Mouse (Mus musculus) stomach, postnatal 0 days (tissue): ENCODE measurements at regions not wholly inside any gene's neighbourhood (a gene's known extent, or its start where the extent isn't known, plus 50 kb on each side); places are given as distances from the start of the nearest gene placed in this dataset.

Source experiments
- CTCF ChIP-seq: IDR thresholded peaks from 2 replicates; pipeline ENCODE4 v1.5.1; 2016; ENCODE audit warnings: antibody characterized with exemption, low read depth, mild to moderate bottlenecking, moderate library complexity
- EP300 ChIP-seq: optimal IDR thresholded peaks from 2 replicates; pipeline ENCODE3; 2016; ENCODE audit warnings: antibody characterized with exemption

DNA sequence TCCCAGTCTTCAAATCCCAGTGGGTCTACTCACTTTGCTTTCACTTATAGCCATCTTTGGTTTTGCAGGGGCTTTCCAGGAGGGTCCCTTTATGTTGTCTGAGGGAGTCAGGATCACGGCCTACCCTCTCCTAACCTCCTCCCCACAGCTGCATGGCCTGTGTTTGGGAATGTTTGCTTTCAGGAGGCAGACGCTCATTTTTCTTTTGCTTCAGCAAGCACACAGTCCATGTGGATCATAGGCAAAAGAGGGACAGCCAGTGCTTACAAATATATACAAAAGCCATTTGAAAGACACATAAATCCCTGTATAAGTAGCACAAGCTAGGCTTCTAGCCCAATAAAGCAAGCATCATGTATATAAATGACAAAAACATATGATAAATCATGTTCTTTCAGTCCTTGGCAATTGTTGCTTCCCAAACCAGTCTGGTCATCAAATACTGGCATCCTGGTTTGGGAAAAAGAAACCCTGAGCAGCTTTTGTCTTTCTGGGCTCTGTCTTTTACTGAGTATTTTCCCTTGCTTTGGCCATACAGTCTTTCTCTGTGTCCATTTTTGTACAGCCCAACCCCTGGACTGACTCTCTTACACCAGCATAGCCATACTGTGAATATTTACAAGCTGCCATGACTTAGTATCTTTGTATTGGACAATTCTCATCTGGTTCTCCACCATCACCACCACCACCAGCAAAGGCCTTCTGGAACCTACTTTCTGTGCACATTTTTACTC, 101.0 kb upstream of the Stc2 start:
- TF ChIP-seq EP300 (no peak), CTCF (no peak)
